Comparison of ENCODE assay signal across 22 mouse cellular contexts in genomic region chr19:29360251-29360650, GRCm38 (mm10). TPM values are rescaled to one million over a fixed set of nuclear protein-coding genes. Genes with fewer than 3 reads are reported as not detected.
A peak's percentile ranks its signal among the peaks of the same experiment; 100 is the strongest.
DNase-seq lines count a peak whose midpoint lies in the region; ATAC-seq and TF ChIP-seq lines count a peak whose summit lies in the region.
"Had no signal": no experiment of that assay in that cellular context is flagged by ENCODE, and none has a peak within 500 bp of the region (broad histone marks: within the 10 kb centered on the region; RNA-seq: fewer than 3 reads in every experiment).

No protein-coding gene starts in this region.

- WGBS in heart, embryonic 13.5 days = 41% methylated on average over 5 of the region's 5 CpGs
- WGBS in heart, adult 2 months = 60% methylated on average over 5 of the region's 5 CpGs
- 82% methylated on average over 5 of the region's 5 CpGs for WGBS in midbrain, embryonic 11.5 days
- 90% methylated on average over 5 of the region's 5 CpGs for WGBS in midbrain, postnatal 0 days
- 79% methylated on average over 5 of the region's 5 CpGs for WGBS in embryonic facial prominence, embryonic 15.5 days
- WGBS in liver, embryonic 16.5 days (ENCODE audit: insufficient replicate concordance) = 30% methylated on average over 5 of the region's 5 CpGs

- TF ChIP-seq EP300 in heart, adult 2 months (IDR thresholded peaks at IDR 0.05; ENCODE audit: insufficient read depth, low read depth, low read length) = no peak

- H3K4me1 ChIP-seq in heart, embryonic 13.5 days = peaks cover 22% of the 10 kb centered on the region
- H3K4me1 ChIP-seq in heart, adult 2 months (ENCODE audit: control insufficient read depth, insufficient read depth, low read length) = no peaks in the 10 kb centered on the region; the same call in 1 of the 2 replicates
- H3K4me1 ChIP-seq in midbrain, embryonic 11.5 days (ENCODE audit: control insufficient read depth, insufficient read depth, low read length) = peaks cover 6% of the 10 kb centered on the region; the same call in 1 of the 2 replicates
- H3K4me1 ChIP-seq in midbrain, postnatal 0 days (ENCODE audit: insufficient read depth, low read length) = peaks cover 9% of the 10 kb centered on the region
- H3K4me1 ChIP-seq in embryonic facial prominence, embryonic 15.5 days = peaks cover 19% of the 10 kb centered on the region
- peaks cover 23% of the 10 kb centered on the region for H3K4me1 ChIP-seq in liver, embryonic 16.5 days (ENCODE audit: control insufficient read depth, low read depth, low read length)

- no peak overlapping the region for H3K27ac ChIP-seq in heart, embryonic 13.5 days (replicated peaks)
- H3K27ac ChIP-seq in heart, adult 2 months = no peak overlapping the region
- no peak overlapping the region for H3K27ac ChIP-seq in midbrain, embryonic 11.5 days (ENCODE audit: low read depth, low read length)
- H3K27ac ChIP-seq in midbrain, postnatal 0 days (ENCODE audit: low read depth, low read length) = no peak overlapping the region
- H3K27ac ChIP-seq in embryonic facial prominence, embryonic 15.5 days (replicated peaks) = no peak overlapping the region
- H3K27ac ChIP-seq in liver, embryonic 16.5 days (ENCODE audit: low read length) = no peak overlapping the region
- H3K27ac ChIP-seq: forebrain, embryonic 12.5 days; kidney, embryonic 15.5 days; midbrain, embryonic 10.5 days had no signal

- peaks cover 17% of the 10 kb centered on the region for H3K36me3 ChIP-seq in heart, embryonic 13.5 days
- H3K36me3 ChIP-seq in heart, adult 2 months (ENCODE audit: control insufficient read depth, insufficient read depth, low read length) = 0 out of 2 replicates have a peak, but pooled peaks cover 2% of the 10 kb centered on the region
- H3K36me3 ChIP-seq in midbrain, embryonic 11.5 days (ENCODE audit: control insufficient read depth, insufficient read depth, low read length) = no peaks in the 10 kb centered on the region
- H3K36me3 ChIP-seq in midbrain, postnatal 0 days (ENCODE audit: insufficient read depth, low read length) = 0 out of 2 replicates have a peak, but pooled peaks cover 6% of the 10 kb centered on the region
- H3K36me3 ChIP-seq in embryonic facial prominence, embryonic 15.5 days = 0 out of 2 replicates have a peak, but pooled peaks cover 6% of the 10 kb centered on the region
- no peaks in the 10 kb centered on the region; the same call in 1 of the 2 replicates for H3K36me3 ChIP-seq in liver, embryonic 16.5 days (ENCODE audit: control insufficient read depth, insufficient read depth)
- H3K36me3 ChIP-seq: kidney, embryonic 15.5 days; midbrain, embryonic 10.5 days had no signal

- no peaks in the 10 kb centered on the region for H3K79me2 ChIP-seq in heart, adult 2 months (replicated peaks; ENCODE audit: control insufficient read depth, insufficient read depth, low read length)

- no peaks in the 10 kb centered on the region for H3K9me3 ChIP-seq in heart, embryonic 13.5 days
- H3K9me3 ChIP-seq in midbrain, embryonic 11.5 days (ENCODE audit: control insufficient read depth, low read length) = no peaks in the 10 kb centered on the region
- H3K9me3 ChIP-seq in midbrain, postnatal 0 days (ENCODE audit: low read length) = no peaks in the 10 kb centered on the region
- H3K9me3 ChIP-seq in embryonic facial prominence, embryonic 15.5 days (replicated peaks) = no peaks in the 10 kb centered on the region
- H3K9me3 ChIP-seq in liver, embryonic 16.5 days (replicated peaks; ENCODE audit: control insufficient read depth, low read length) = no peaks in the 10 kb centered on the region
- H3K9me3 ChIP-seq: forebrain, embryonic 12.5 days; kidney, embryonic 15.5 days; midbrain, embryonic 10.5 days had no signal

- H3K27me3 ChIP-seq in heart, embryonic 13.5 days (replicated peaks) = no peaks in the 10 kb centered on the region
- no peaks in the 10 kb centered on the region for H3K27me3 ChIP-seq in heart, adult 2 months (ENCODE audit: control insufficient read depth, insufficient read depth, low read length)
- H3K27me3 ChIP-seq in midbrain, embryonic 11.5 days (ENCODE audit: control insufficient read depth, insufficient read depth, low read length) = no peaks in the 10 kb centered on the region; the same call in 1 of the 2 replicates
- H3K27me3 ChIP-seq in midbrain, postnatal 0 days (ENCODE audit: insufficient read depth, low read length) = no peaks in the 10 kb centered on the region
- H3K27me3 ChIP-seq in embryonic facial prominence, embryonic 15.5 days = no peaks in the 10 kb centered on the region
- no peaks in the 10 kb centered on the region for H3K27me3 ChIP-seq in liver, embryonic 16.5 days (ENCODE audit: control insufficient read depth, insufficient read depth, low read depth, low read length)
- H3K27me3 ChIP-seq: forebrain, embryonic 12.5 days; kidney, embryonic 15.5 days had no signal

- H3K9ac ChIP-seq in heart, embryonic 13.5 days = 0 out of 2 replicates have a peak overlapping the region, but pooled peaks have one; percentile 83
- H3K9ac ChIP-seq in heart, adult 2 months (ENCODE audit: low read depth, low read length) = no peak overlapping the region
- H3K9ac ChIP-seq in midbrain, embryonic 11.5 days (ENCODE audit: low read length) = no peak overlapping the region
- no peak overlapping the region for H3K9ac ChIP-seq in midbrain, postnatal 0 days (replicated peaks; ENCODE audit: low read length, poor library complexity, severe bottlenecking)
- no peak overlapping the region for H3K9ac ChIP-seq in embryonic facial prominence, embryonic 15.5 days
- H3K9ac ChIP-seq in liver, embryonic 16.5 days (ENCODE audit: low read depth, low read length) = no peak overlapping the region
- H3K9ac ChIP-seq: kidney, embryonic 15.5 days had no signal

- no peak overlapping the region for H3K4me3 ChIP-seq in heart, embryonic 13.5 days
- no peak overlapping the region for H3K4me3 ChIP-seq in heart, adult 2 months
- H3K4me3 ChIP-seq in midbrain, embryonic 11.5 days (ENCODE audit: low read depth, low read length) = no peak overlapping the region
- H3K4me3 ChIP-seq in midbrain, postnatal 0 days (ENCODE audit: low read depth, low read length) = no peak overlapping the region
- no peak overlapping the region for H3K4me3 ChIP-seq in embryonic facial prominence, embryonic 15.5 days (replicated peaks)
- H3K4me3 ChIP-seq in liver, embryonic 16.5 days (ENCODE audit: low read depth, low read length) = no peak overlapping the region
- H3K4me3 ChIP-seq: forebrain, embryonic 12.5 days; kidney, embryonic 15.5 days had no signal

- TF ChIP-seq CTCF in heart, adult 2 months (IDR thresholded peaks at IDR 0.05) = no peak
- TF ChIP-seq CTCF in midbrain, postnatal 0 days (IDR thresholded peaks at IDR 0.05) = no peak

- no peak for TF ChIP-seq POLR2A in heart, adult 2 months (IDR thresholded peaks at IDR 0.05; ENCODE audit: insufficient read depth, low read depth, low read length)

- H3K4me2 ChIP-seq in heart, embryonic 13.5 days = no peak overlapping the region
- H3K4me2 ChIP-seq in midbrain, embryonic 11.5 days = no peak overlapping the region
- H3K4me2 ChIP-seq in midbrain, postnatal 0 days (ENCODE audit: low read depth, low read length, poor library complexity, severe bottlenecking) = no peak overlapping the region
- 0 out of 2 replicates have a peak overlapping the region, but pooled peaks have one; percentile 82 for H3K4me2 ChIP-seq in embryonic facial prominence, embryonic 15.5 days (replicated peaks)
- 0 out of 2 replicates have a peak overlapping the region, but pooled peaks have one; percentile 92 for H3K4me2 ChIP-seq in liver, embryonic 16.5 days (ENCODE audit: low read depth, low read length)

- no peak for DNase-seq in heart, adult 2 months
- DNase-seq in midbrain, embryonic 11.5 days (ENCODE audit: low spot score, missing footprints) = peak; percentile 51
- no peak for DNase-seq in midbrain, postnatal 0 days (ENCODE audit: low spot score)
- DNase-seq in frontal cortex, postnatal 14 days (ENCODE audit: low spot score in 2 of 2) = no peak
- DNase-seq in layer of hippocampus, postnatal 14 days (ENCODE audit: low spot score in 2 of 2) = no peak
- DNase-seq: cerebellum, adult 9-11 months; layer of hippocampus, postnatal 36 days; left cerebral cortex, postnatal 4 days; lung, adult 18-20 months; right cerebral cortex, adult 18-20 months had no signal

- intact Hi-C loops in heart, adult 2 months (cut with DNase I) = no loop called here

- no peak for ATAC-seq in heart, embryonic 13.5 days (ENCODE audit: extremely low read depth, insufficient number of reproducible peaks, low FRiP score, low TSS enrichment)
- no peak for ATAC-seq in midbrain, embryonic 11.5 days (ENCODE audit: low FRiP score)
- no peak for ATAC-seq in midbrain, postnatal 0 days (ENCODE audit: low FRiP score)
- no peak for ATAC-seq in embryonic facial prominence, embryonic 15.5 days (ENCODE audit: insufficient number of reproducible peaks, low FRiP score, low TSS enrichment, low read depth)
- ATAC-seq in liver, embryonic 16.5 days (ENCODE audit: low read depth) = no peak

RNA-seq across cellular contexts. Expression of gene Plgrkt, which starts 6.9 kb away (rescaled TPM):
- 41.2 and 46.5 TPM in 2 replicates for polyA plus RNA-seq in heart, embryonic 13.5 days (2015; fragmentation: Nextera tagmentation; extraction: Ambion mirVana)
- total RNA-seq in heart, adult 2 months (2021) = 10 to 100 TPM; 22.9 to 28.1 TPM
- 29.9 and 36.4 TPM in 2 replicates for polyA plus RNA-seq in heart, adult 2 months (2012; rRNA removed)
- polyA plus RNA-seq in midbrain, embryonic 11.5 days (2014; fragmentation: Nextera tagmentation; extraction: Ambion mirVana) = 60.4 and 68.1 TPM in 2 replicates
- 25.9 and 26.4 TPM in 2 replicates for total RNA-seq in midbrain, postnatal 0 days (2014; rRNA removed)
- polyA plus RNA-seq in midbrain, postnatal 0 days (2015; fragmentation: Nextera tagmentation; extraction: Ambion mirVana) = 61.9 and 63.5 TPM in 2 replicates
- 79.0 and 83.9 TPM in 2 replicates for polyA plus RNA-seq in embryonic facial prominence, embryonic 15.5 days (2015; fragmentation: Nextera tagmentation; extraction: Ambion mirVana)
- polyA plus RNA-seq in liver, embryonic 16.5 days (2015; fragmentation: Nextera tagmentation; extraction: Ambion mirVana) = 33.9 and 34.2 TPM in 2 replicates
- 10 to 100 TPM; 28.1 to 31.8 TPM for total RNA-seq in layer of hippocampus, postnatal 14 days (2021)

RNA-seq across cellular contexts. Expression of gene Cd274, which starts 7.0 kb away (rescaled TPM):
- 0.18 and 0.28 TPM in 2 replicates for polyA plus RNA-seq in heart, embryonic 13.5 days (2015; fragmentation: Nextera tagmentation; extraction: Ambion mirVana)
- 1 to 10 TPM; 1.8 to 5.4 TPM for total RNA-seq in heart, adult 2 months (2021)
- polyA plus RNA-seq in heart, adult 2 months (2012; rRNA removed) = 4.3 and 5.2 TPM in 2 replicates
- 0.34 and 0.77 TPM in 2 replicates for polyA plus RNA-seq in midbrain, embryonic 11.5 days (2014; fragmentation: Nextera tagmentation; extraction: Ambion mirVana)
- 0.22 and 0.66 TPM in 2 replicates for total RNA-seq in midbrain, postnatal 0 days (2014; rRNA removed)
- polyA plus RNA-seq in midbrain, postnatal 0 days (2015; fragmentation: Nextera tagmentation; extraction: Ambion mirVana) = 0.16 and 0.38 TPM in 2 replicates
- 0.71 and 0.72 TPM in 2 replicates for polyA plus RNA-seq in embryonic facial prominence, embryonic 15.5 days (2015; fragmentation: Nextera tagmentation; extraction: Ambion mirVana)
- 0.96 and 1.0 TPM in 2 replicates for polyA plus RNA-seq in liver, embryonic 16.5 days (2015; fragmentation: Nextera tagmentation; extraction: Ambion mirVana)
- 1 to 10 TPM in 1 of 2 experiments, under 1 TPM in 1; 0.93 to 1.0 TPM for total RNA-seq in layer of hippocampus, postnatal 14 days (2021)

RNA-seq across cellular contexts. Expression of gene Rln1, which starts 25.8 kb away (rescaled TPM):
- polyA plus RNA-seq in heart, embryonic 13.5 days (2015; fragmentation: Nextera tagmentation; extraction: Ambion mirVana) = 0.33 TPM in 1 of 2 replicates, not detected in the other
- total RNA-seq in heart, adult 2 months (2021) = not detected
- not detected in 2 replicates for polyA plus RNA-seq in heart, adult 2 months (2012; rRNA removed)
- 0.77 and 0.82 TPM in 2 replicates for polyA plus RNA-seq in midbrain, embryonic 11.5 days (2014; fragmentation: Nextera tagmentation; extraction: Ambion mirVana)
- 4.5 and 5.8 TPM in 2 replicates for total RNA-seq in midbrain, postnatal 0 days (2014; rRNA removed)
- 6.9 and 7.2 TPM in 2 replicates for polyA plus RNA-seq in midbrain, postnatal 0 days (2015; fragmentation: Nextera tagmentation; extraction: Ambion mirVana)
- 0.16 and 0.39 TPM in 2 replicates for polyA plus RNA-seq in embryonic facial prominence, embryonic 15.5 days (2015; fragmentation: Nextera tagmentation; extraction: Ambion mirVana)
- polyA plus RNA-seq in liver, embryonic 16.5 days (2015; fragmentation: Nextera tagmentation; extraction: Ambion mirVana) = not detected in 2 replicates
- 1 to 10 TPM; 2.1 to 2.8 TPM for total RNA-seq in layer of hippocampus, postnatal 14 days (2021)
- total RNA-seq: gastrocnemius, adult 18-20 months; granulocyte monocyte progenitor cell, adult 5-6 weeks had no signal
- polyA plus RNA-seq: heart, embryonic 16.5 days; myocyte had no signal

RNA-seq across cellular contexts. Expression of gene Insl6, which starts 35.1 kb away (rescaled TPM):
- 2.9 and 5.0 TPM in 2 replicates for polyA plus RNA-seq in heart, embryonic 13.5 days (2015; fragmentation: Nextera tagmentation; extraction: Ambion mirVana)
- under 1 TPM in 1 of 2 experiments, not detected in 1; 0.73 TPM for total RNA-seq in heart, adult 2 months (2021)
- polyA plus RNA-seq in heart, adult 2 months (2012; rRNA removed) = 0.26 and 0.39 TPM in 2 replicates
- 6.3 and 8.0 TPM in 2 replicates for polyA plus RNA-seq in midbrain, embryonic 11.5 days (2014; fragmentation: Nextera tagmentation; extraction: Ambion mirVana)
- 4.6 TPM in 1 of 2 replicates, not detected in the other for total RNA-seq in midbrain, postnatal 0 days (2014; rRNA removed)
- polyA plus RNA-seq in midbrain, postnatal 0 days (2015; fragmentation: Nextera tagmentation; extraction: Ambion mirVana) = 1.5 and 1.8 TPM in 2 replicates
- polyA plus RNA-seq in embryonic facial prominence, embryonic 15.5 days (2015; fragmentation: Nextera tagmentation; extraction: Ambion mirVana) = 9.0 and 9.9 TPM in 2 replicates
- polyA plus RNA-seq in liver, embryonic 16.5 days (2015; fragmentation: Nextera tagmentation; extraction: Ambion mirVana) = 0.91 and 1.1 TPM in 2 replicates
- under 1 TPM in 1 of 2 experiments, not detected in 1; 0.51 TPM for total RNA-seq in layer of hippocampus, postnatal 14 days (2021)
- total RNA-seq: gastrocnemius, adult 18-20 months; layer of hippocampus, postnatal 36 days; left cerebral cortex, postnatal 4 days had no signal

RNA-seq across cellular contexts. Expression of gene Pdcd1lg2, which starts 50.5 kb away (rescaled TPM):
- polyA plus RNA-seq in heart, embryonic 13.5 days (2015; fragmentation: Nextera tagmentation; extraction: Ambion mirVana) = not detected in 2 replicates
- not detected for total RNA-seq in heart, adult 2 months (2021)
- polyA plus RNA-seq in heart, adult 2 months (2012; rRNA removed) = 0.14 TPM in 1 of 2 replicates, not detected in the other
- polyA plus RNA-seq in midbrain, embryonic 11.5 days (2014; fragmentation: Nextera tagmentation; extraction: Ambion mirVana) = not detected in 2 replicates
- 0.24 and 0.71 TPM in 2 replicates for total RNA-seq in midbrain, postnatal 0 days (2014; rRNA removed)
- 0.15 TPM in 1 of 2 replicates, not detected in the other for polyA plus RNA-seq in midbrain, postnatal 0 days (2015; fragmentation: Nextera tagmentation; extraction: Ambion mirVana)
- polyA plus RNA-seq in embryonic facial prominence, embryonic 15.5 days (2015; fragmentation: Nextera tagmentation; extraction: Ambion mirVana) = not detected in 2 replicates
- polyA plus RNA-seq in liver, embryonic 16.5 days (2015; fragmentation: Nextera tagmentation; extraction: Ambion mirVana) = 0.05 and 0.08 TPM in 2 replicates
- total RNA-seq in layer of hippocampus, postnatal 14 days (2021) = not detected
- total RNA-seq: gastrocnemius, adult 18-20 months; granulocyte monocyte progenitor cell, adult 5-6 weeks; layer of hippocampus, postnatal 36 days had no signal
- polyA plus RNA-seq: C2C12; kidney, embryonic 15.5 days; midbrain, embryonic 10.5 days; myocyte; stomach, embryonic 16.5 days had no signal

Comparison
In these comparisons a context has a peak if more than half of its experiments do, and no peak if none do; other contexts are left out.
1. H3K4me2 ChIP-seq: peak in embryonic facial prominence, embryonic 15.5 days (single experiment) and liver, embryonic 16.5 days (single experiment); none in heart, embryonic 13.5 days (single experiment), midbrain, embryonic 11.5 days (single experiment) and midbrain, postnatal 0 days (single experiment).